Mouse (Mus musculus) CH12.LX (cell line): ENCODE results near the gene Tfap2d. TPM values are rescaled to one million over a fixed set of nuclear protein-coding genes. Genes with fewer than 3 reads are reported as not detected.

Experiments used
- DNase-seq: peaks from one replicate; pipeline ENCODE4 v3.0.0-alpha.2; 2013; ENCODE audit errors: extremely low read depth
- H3K27ac ChIP-seq: 2 replicates; pipeline ENCODE4 v1.5.1; 2012; ENCODE audit warnings: low read depth, mild to moderate bottlenecking, control low read depth, moderate library complexity; ENCODE audit not compliant: insufficient read depth
- H3K27me3 ChIP-seq: replicated peaks from 2 replicates; pipeline ENCODE3; 2012; ENCODE audit warnings: inconsistent platforms
- H3K36me3 ChIP-seq, 2 experiments: replicated peaks in 1 of 2; 2 replicates each; pipeline versions ENCODE3 to v1.6.1; 2012; ENCODE audit warnings: inconsistent platforms in 1 of 2, low read length in 1 of 2, mild to moderate bottlenecking in 1 of 2, mixed read lengths in 1 of 2, moderate library complexity in 1 of 2; ENCODE audit not compliant: control insufficient read depth in 1 of 2, insufficient read depth in 1 of 2
- H3K4me1 ChIP-seq, 2 experiments: 2 replicates each; pipeline ENCODE4 v1.6.1; 2012; ENCODE audit warnings: inconsistent platforms in 1 of 2, moderate library complexity in 1 of 2; ENCODE audit not compliant: insufficient read depth in 2 of 2, control insufficient read depth in 1 of 2
- H3K4me2 ChIP-seq: 2 replicates; pipeline ENCODE4 v1.6.1; 2012; ENCODE audit warnings: low read depth, mild to moderate bottlenecking, control low read depth; ENCODE audit not compliant: poor library complexity, insufficient read depth, severe bottlenecking
- H3K4me3 ChIP-seq, 3 experiments: fragments of 150-350 bp in 1 of 3; sonication (generic) in 1 of 3; replicated peaks in 1 of 3; 2 replicates each; pipeline versions ENCODE3 to v1.5.1; 2011 to 2012; ENCODE audit warnings: low read depth in 2 of 3, low read length in 2 of 3, mild to moderate bottlenecking in 2 of 3, moderate library complexity in 2 of 3, control low read depth in 1 of 3, improper control_type of control experiment in 1 of 3, inconsistent platforms in 1 of 3, mixed read lengths in 1 of 3; ENCODE audit not compliant: poor library complexity in 1 of 3
- H3K79me2 ChIP-seq: replicated peaks from 2 replicates; pipeline ENCODE4 v1.6.1; 2012; ENCODE audit warnings: mild to moderate bottlenecking, moderate library complexity; ENCODE audit not compliant: control insufficient read depth, poor library complexity, insufficient read depth, severe bottlenecking; ENCODE audit errors: extremely low read depth
- H3K9ac ChIP-seq: 2 replicates; pipeline ENCODE4 v1.6.1; 2012; ENCODE audit warnings: low read depth, mild to moderate bottlenecking, control low read depth, moderate library complexity; ENCODE audit not compliant: insufficient read depth
- H3K9me3 ChIP-seq: replicated peaks from 2 replicates; pipeline ENCODE3; 2012; ENCODE audit warnings: low read length, inconsistent platforms, mixed read lengths
- CTCF ChIP-seq, 2 experiments: IDR thresholded peaks in 1 of 2; conservative IDR thresholded peaks in 1 of 2; 2 replicates each; pipeline ENCODE4 v1.5.1; 2011 to 2012; ENCODE audit warnings: low read depth in 2 of 2, low read length in 2 of 2, improper control_type of control experiment in 1 of 2, inconsistent platforms in 1 of 2, mild to moderate bottlenecking in 1 of 2, moderate library complexity in 1 of 2
- E2F4 ChIP-seq: IDR thresholded peaks from 2 replicates; pipeline ENCODE4 v1.6.1; 2011; ENCODE audit warnings: low read depth, low read length, improper control_type of control experiment; ENCODE audit not compliant: insufficient replicate concordance
- ELF1 ChIP-seq: IDR thresholded peaks from 2 replicates; pipeline ENCODE4 v1.6.1; 2014; ENCODE audit warnings: low read depth, mild to moderate bottlenecking, inconsistent platforms, low read length, improper control_type of control experiment
- EP300 ChIP-seq: IDR thresholded peaks from 2 replicates; pipeline ENCODE4 v1.6.1; 2011; ENCODE audit warnings: low read length, improper control_type of control experiment
- ETS1 ChIP-seq: conservative IDR thresholded peaks from 2 replicates; pipeline ENCODE4 v1.6.1; 2012; ENCODE audit warnings: low read depth, mild to moderate bottlenecking, inconsistent platforms, low read length, improper control_type of control experiment, moderate library complexity
- GABPA ChIP-seq: IDR thresholded peaks from 2 replicates; pipeline ENCODE4 v1.6.1; 2012; ENCODE audit warnings: low read depth, low read length, improper control_type of control experiment, inconsistent platforms; ENCODE audit not compliant: insufficient replicate concordance
- HCFC1 ChIP-seq: IDR thresholded peaks from 2 replicates; pipeline ENCODE4 v1.6.1; 2012; ENCODE audit warnings: low read depth, mild to moderate bottlenecking, inconsistent platforms, low read length, improper control_type of control experiment
- IRF4 ChIP-seq: IDR thresholded peaks from 2 replicates; pipeline ENCODE4 v1.6.1; 2014; ENCODE audit warnings: low read depth, mild to moderate bottlenecking, inconsistent platforms, low read length, improper control_type of control experiment
- JUND ChIP-seq: conservative IDR thresholded peaks from 2 replicates; pipeline ENCODE4 v1.6.1; 2011; ENCODE audit warnings: low read depth, low read length, improper control_type of control experiment
- KAT2A ChIP-seq: IDR thresholded peaks from 2 replicates; pipeline ENCODE4 v1.6.1; 2012; ENCODE audit warnings: low read length, improper control_type of control experiment, inconsistent platforms; ENCODE audit not compliant: insufficient replicate concordance
- MAX ChIP-seq: IDR thresholded peaks from 2 replicates; pipeline ENCODE4 v1.6.1; 2011; ENCODE audit warnings: low read length, improper control_type of control experiment
- MEF2A ChIP-seq: IDR thresholded peaks from 2 replicates; pipeline ENCODE4 v1.6.1; 2014; ENCODE audit warnings: low read depth, mild to moderate bottlenecking, inconsistent platforms, low read length, improper control_type of control experiment, borderline replicate concordance
- MXI1 ChIP-seq: IDR thresholded peaks from 2 replicates; pipeline ENCODE4 v1.6.1; 2011; ENCODE audit warnings: mild to moderate bottlenecking, low read depth, low read length, improper control_type of control experiment
- MYC ChIP-seq: IDR thresholded peaks from 2 replicates; pipeline ENCODE4 v1.6.1; 2011; ENCODE audit warnings: low read depth, mild to moderate bottlenecking, improper control_type of control experiment, low read length
- NELFE ChIP-seq: IDR thresholded peaks from 2 replicates; pipeline ENCODE4 v1.6.1; 2011; ENCODE audit warnings: low read depth, low read length, improper control_type of control experiment
- NRF1 ChIP-seq: IDR thresholded peaks from 2 replicates; pipeline ENCODE4 v1.6.1; 2014; ENCODE audit warnings: low read depth, mild to moderate bottlenecking, inconsistent platforms, low read length, improper control_type of control experiment, moderate library complexity
- PAX5 ChIP-seq: IDR thresholded peaks from 2 replicates; pipeline ENCODE4 v1.6.1; 2012; ENCODE audit warnings: low read length, inconsistent platforms, mixed read lengths
- POLR2A ChIP-seq: IDR thresholded peaks from 2 replicates; pipeline ENCODE4 v1.6.1; 2011; ENCODE audit warnings: low read depth, mild to moderate bottlenecking, improper control_type of control experiment, low read length
- POLR2AphosphoS2 ChIP-seq: IDR thresholded peaks from 2 replicates; pipeline ENCODE4 v1.6.1; 2011; ENCODE audit warnings: low read depth, low read length, improper control_type of control experiment
- RAD21 ChIP-seq: IDR thresholded peaks from 2 replicates; pipeline ENCODE4 v1.6.1; 2011; ENCODE audit warnings: low read depth, mild to moderate bottlenecking, low read length, improper control_type of control experiment, moderate library complexity
- RCOR1 ChIP-seq: conservative IDR thresholded peaks from 2 replicates; pipeline ENCODE4 v1.6.1; 2012; ENCODE audit warnings: low read depth, mild to moderate bottlenecking, inconsistent platforms, low read length, improper control_type of control experiment
- SMC3 ChIP-seq: IDR thresholded peaks from 2 replicates; pipeline ENCODE4 v1.6.1; 2011; ENCODE audit warnings: low read depth, low read length, improper control_type of control experiment
- TBP ChIP-seq: conservative IDR thresholded peaks from 2 replicates; pipeline ENCODE4 v1.6.1; 2011; ENCODE audit warnings: low read depth, low read length, improper control_type of control experiment
- UBTF ChIP-seq: IDR thresholded peaks from 2 replicates; pipeline ENCODE4 v1.6.1; 2012; ENCODE audit warnings: low read depth, mild to moderate bottlenecking, inconsistent platforms, low read length, improper control_type of control experiment, moderate library complexity
- dilution Hi-C: fragments of 300-500 bp; cut with MboI; formaldehyde crosslinking; loops from 2 replicates; pipeline ENCODE4 v1.14.3; 2020; ENCODE audit warnings: low sequenced_read_pairs; ENCODE audit not compliant: extremely low pct_unique_long_range_greater_than_20kb, extremely low pct_ligation_motif_present
- in situ Hi-C: fragments of 300-500 bp; cut with MboI; formaldehyde crosslinking; loops from 3 replicates; pipeline ENCODE4 v1.14.3; 2019; ENCODE audit warnings: low sequenced_read_pairs, low pct_ligation_motif_present, low pct_unique_long_range_greater_than_20kb, mixed read lengths
- polyA plus RNA-seq: library from polyadenylated mRNA; unstranded; fragments of >175 nt; gene quantifications from 2 replicates; pipeline ENCODE4 v1.2.1, GENCODE M21; 2012; ENCODE audit warnings: low read depth; ENCODE audit not compliant: insufficient read length
- total RNA-seq, 2 experiments: library from RNA; depleted of rRNA; stranded (reverse); fragments of 300-350 nt in 1 of 2; fragments of >200 nt in 1 of 2; gene quantifications; 2 replicates each; pipeline ENCODE4 v1.2.3; 2012 to 2014

Gene Tfap2d
- total and polyA plus RNA-seq, 3 experiments, result not detected

GRCm38 (mm10) chr1:19207611-19208010 lies 104.8 kb downstream of the Tfap2d start:
- H3K4me2 ChIP-seq, result no peak overlapping the region
- no peaks in the 10 kb centered on the region for H3K27me3 ChIP-seq
- H3K4me3 ChIP-seq, result no peak overlapping the region
- H3K27ac ChIP-seq, result no peak overlapping the region
- no peaks in the 10 kb centered on the region for H3K36me3 ChIP-seq
- no peaks in the 10 kb centered on the region for H3K79me2 ChIP-seq
- peaks cover 30% of the 10 kb centered on the region for H3K9me3 ChIP-seq
- no peak for DNase-seq
- H3K9ac ChIP-seq, result no peak overlapping the region
- dilution Hi-C loops (no loop called here), in situ Hi-C loops (no loop called here)
- no peaks in the 10 kb centered on the region for H3K4me1 ChIP-seq
- TF ChIP-seq IRF4 (no peak), PAX5 (no peak), ELF1 (no peak), NRF1 (no peak), TBP (no peak), POLR2AphosphoS2 (no peak), SMC3 (no peak), KAT2A (no peak), RCOR1 (no peak), E2F4 (no peak), RAD21 (no peak), CTCF (conservative IDR thresholded peaks at IDR 0.05 in 1 of 2, IDR thresholded peaks at IDR 0.05 in 1 of 2; ENCODE audit: low read depth in 2 of 2, low read length in 2 of 2) (no peak), NELFE (no peak), MYC (no peak)
- TF ChIP-seq, all 38 proteins: peak for 0

DNA sequence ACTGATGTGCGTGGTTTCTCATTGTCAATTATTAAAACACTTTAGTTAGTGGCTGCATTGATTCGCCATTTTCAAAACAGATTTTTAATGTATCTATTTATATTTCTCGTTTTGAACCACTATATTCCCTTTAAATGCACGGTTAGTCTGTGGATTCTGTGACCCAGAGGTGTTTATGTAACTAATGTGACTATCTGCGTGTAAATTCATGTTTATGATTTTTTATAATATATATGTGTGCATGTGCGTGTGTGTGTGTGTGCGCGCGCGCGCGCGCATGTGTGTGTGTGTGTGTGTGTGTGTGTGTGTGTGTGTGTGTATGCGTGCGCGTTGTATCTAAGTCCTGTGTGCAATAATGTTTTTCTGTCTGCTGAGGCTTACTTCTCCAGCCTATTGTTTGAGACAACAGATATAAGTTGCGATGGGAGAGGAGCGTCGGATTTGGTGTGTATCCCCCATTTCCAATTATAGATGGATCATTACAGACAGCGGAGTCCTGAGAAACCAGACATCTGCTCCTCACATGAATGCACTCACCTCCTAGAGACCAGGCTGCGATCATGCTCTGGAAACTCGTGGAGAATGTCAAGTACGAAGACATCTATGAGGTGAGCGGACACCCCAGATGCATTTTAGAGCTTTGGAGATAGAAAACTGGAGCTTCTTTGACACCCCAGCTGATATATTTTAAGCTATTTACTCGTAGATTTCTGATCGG lies 106.0 kb downstream of the Tfap2d start, which contains the start of gene Tfap2b:
Gene Tfap2b, plus strand, starts transcription at position 274 of the 718 bp plus-strand sequence.
- no peak within 1 kb of the TSS for H3K4me3 ChIP-seq
- no peaks in the 10 kb centered on the region for H3K79me2 ChIP-seq
- peaks cover 39% of the 10 kb centered on the region for H3K9me3 ChIP-seq
- no peak within 1 kb of the TSS for H3K9ac ChIP-seq
- H3K27ac ChIP-seq, result no peak within 1 kb of the TSS
- TF ChIP-seq EP300 (no peak), JUND (no peak), MYC (no peak), HCFC1 (no peak), NRF1 (no peak), GABPA (no peak), UBTF (no peak), SMC3 (no peak), MEF2A (no peak), POLR2A (no peak), MXI1 (no peak), ETS1 (no peak), MAX (no peak)
- H3K27me3 ChIP-seq, result no peaks in the 10 kb centered on the region
- H3K4me2 ChIP-seq, result no peak within 1 kb of the TSS
- no peaks in the 10 kb centered on the region for H3K4me1 ChIP-seq
- no peaks in the 10 kb centered on the region for H3K36me3 ChIP-seq
- dilution Hi-C loops (no loop called here), in situ Hi-C loops (no loop called here)
- DNase-seq, result no peak
